Mouse (Mus musculus): Measurements from ENCODE around the gene Ocel1. TPM values are rescaled to one million over a fixed set of nuclear protein-coding genes. Genes with fewer than 3 reads are reported as not detected.

Ocel1 gene
- total and polyA plus RNA-seq, 3 experiments = 4.8 to 7.4 (median 7.1) TPM

GRCm38 (mm10) chr8:71366771-71367528, 4.1 kb upstream of the Ocel1 start, which contains the start of gene Use1:
Use1 (plus strand) TSS chr8:71366848.
- H3K36me3 ChIP-seq (replicated peaks in 1 of 2; ENCODE audit: control insufficient read depth in 1 of 2, insufficient read depth in 1 of 2, low read length in 1 of 2) = peaks cover 11 to 25% of the 10 kb centered on the region in 2 experiments
- H3K4me2 ChIP-seq (ENCODE audit: insufficient read depth, low read depth, poor library complexity, severe bottlenecking) = peak within 1 kb of the TSS; percentile 80
- in situ Hi-C loops (cut with MboI; ENCODE audit: low pct_ligation_motif_present, low pct_unique_long_range_greater_than_20kb, low sequenced_read_pairs) (no loop called here), dilution Hi-C loops (cut with MboI; ENCODE audit: extremely low pct_ligation_motif_present, extremely low pct_unique_long_range_greater_than_20kb, low sequenced_read_pairs) (no loop called here)
- H3K27me3 ChIP-seq (replicated peaks) = no peaks in the 10 kb centered on the region
- peaks cover 15 to 35% of the 10 kb centered on the region in 2 experiments for H3K4me1 ChIP-seq (ENCODE audit: control insufficient read depth in 1 of 2, insufficient read depth in 2 of 2)
- H3K79me2 ChIP-seq (replicated peaks; ENCODE audit: control insufficient read depth, extremely low read depth, insufficient read depth, poor library complexity, severe bottlenecking) = no peaks in the 10 kb centered on the region
- H3K9me3 ChIP-seq (replicated peaks; ENCODE audit: low read length) = no peaks in the 10 kb centered on the region
- H3K27ac ChIP-seq (ENCODE audit: insufficient read depth, low read depth) = peak within 1 kb of the TSS; percentile 88
- TF ChIP-seq POLR2A (IDR thresholded peaks at IDR 0.05; ENCODE audit: low read depth, low read length) = peak; percentile 64
- peak; percentile 96 for TF ChIP-seq MYC (IDR thresholded peaks at IDR 0.05; ENCODE audit: low read depth, low read length)
- no peak for TF ChIP-seq PAX5 (IDR thresholded peaks at IDR 0.05; ENCODE audit: low read length)
- TF ChIP-seq MAFK (IDR thresholded peaks at IDR 0.05; ENCODE audit: insufficient replicate concordance, low read length) = no peak
- peak; percentile 58; the same call in 1 of the 2 replicates for TF ChIP-seq CHD2 (IDR thresholded peaks at IDR 0.05; ENCODE audit: low read length)
- no peak; the same call in 1 of the 2 replicates for TF ChIP-seq ZMIZ1 (IDR thresholded peaks at IDR 0.05; ENCODE audit: low read depth, low read length)
- TF ChIP-seq GABPA (IDR thresholded peaks at IDR 0.05; ENCODE audit: insufficient replicate concordance, low read depth, low read length) = no peak; the same call in 1 of the 2 replicates
- TF ChIP-seq ELF1 (IDR thresholded peaks at IDR 0.05; ENCODE audit: low read depth, low read length) = peak; percentile 99
- peak; percentile 64; the same call in 1 of the 2 replicates for TF ChIP-seq E2F4 (IDR thresholded peaks at IDR 0.05; ENCODE audit: insufficient replicate concordance, low read depth, low read length)
- TF ChIP-seq KAT2A (IDR thresholded peaks at IDR 0.05; ENCODE audit: insufficient replicate concordance, low read length) = peak; percentile 89; the same call in 1 of the 2 replicates
- no peak for TF ChIP-seq EP300 (IDR thresholded peaks at IDR 0.05; ENCODE audit: low read length)
- peak; percentile 72 for TF ChIP-seq NRF1 (IDR thresholded peaks at IDR 0.05; ENCODE audit: low read depth, low read length)
- TF ChIP-seq JUN (IDR thresholded peaks at IDR 0.05; ENCODE audit: insufficient read depth, low read depth, low read length) = no peak
- TF ChIP-seq NELFE (IDR thresholded peaks at IDR 0.05; ENCODE audit: low read depth, low read length) = peak; percentile 63; the same call in 1 of the 2 replicates
- no peak for TF ChIP-seq ZNF384 (IDR thresholded peaks at IDR 0.05; ENCODE audit: low read depth, low read length)
- no peak for TF ChIP-seq JUND (conservative IDR thresholded peaks at IDR 0.05; ENCODE audit: low read depth, low read length)
- TF ChIP-seq USF2 (conservative IDR thresholded peaks at IDR 0.05; ENCODE audit: low read depth, low read length) = no peak
- TF ChIP-seq MEF2A (IDR thresholded peaks at IDR 0.05; ENCODE audit: borderline replicate concordance, low read depth, low read length) = peak; percentile 7; the same call in 1 of the 2 replicates
- TF ChIP-seq ZC3H11A (IDR thresholded peaks at IDR 0.05; ENCODE audit: low read depth, low read length) = no peak
- TF ChIP-seq SMC3 (IDR thresholded peaks at IDR 0.05; ENCODE audit: low read depth, low read length) = no peak
- no peak for TF ChIP-seq UBTF (IDR thresholded peaks at IDR 0.05; ENCODE audit: low read depth, low read length)
- peak; percentile 71 for TF ChIP-seq TBP (conservative IDR thresholded peaks at IDR 0.05; ENCODE audit: low read depth, low read length)
- peak; percentile 93 for TF ChIP-seq HCFC1 (IDR thresholded peaks at IDR 0.05; ENCODE audit: low read depth, low read length)
- TF ChIP-seq USF1 (IDR thresholded peaks at IDR 0.05; ENCODE audit: low read depth, low read length) = no peak
- peak; percentile 32 for TF ChIP-seq ETS1 (conservative IDR thresholded peaks at IDR 0.05; ENCODE audit: low read depth, low read length)
- TF ChIP-seq IRF4 (IDR thresholded peaks at IDR 0.05; ENCODE audit: low read depth, low read length) = no peak
- peak; percentile 40; the same call in 1 of the 2 replicates for TF ChIP-seq MAZ (IDR thresholded peaks at IDR 0.05; ENCODE audit: low read depth, low read length)
- peak; percentile 74; the same call in 1 of the 2 replicates for TF ChIP-seq POLR2AphosphoS2 (IDR thresholded peaks at IDR 0.05; ENCODE audit: low read depth, low read length)
- no peak for TF ChIP-seq CHD1 (IDR thresholded peaks at IDR 0.05; ENCODE audit: low read depth, low read length)
- peak; percentile 94 for TF ChIP-seq BHLHE40 (IDR thresholded peaks at IDR 0.05; ENCODE audit: low read depth, low read length)
- peak; percentile 95 for TF ChIP-seq MAX (IDR thresholded peaks at IDR 0.05; ENCODE audit: low read length)
- TF ChIP-seq TCF12 (IDR thresholded peaks at IDR 0.05; ENCODE audit: low read depth, low read length) = peak; percentile 81
- TF ChIP-seq ZKSCAN1 (IDR thresholded peaks at IDR 0.05; ENCODE audit: borderline replicate concordance, low read depth, low read length) = no peak
- no peak for TF ChIP-seq CTCF (conservative IDR thresholded peaks at IDR 0.05 in 1 of 2, IDR thresholded peaks at IDR 0.05 in 1 of 2; ENCODE audit: low read depth in 2 of 2, low read length in 2 of 2)
- peak; percentile 89 for TF ChIP-seq SIN3A (IDR thresholded peaks at IDR 0.05; ENCODE audit: low read length)
- TF ChIP-seq MXI1 (IDR thresholded peaks at IDR 0.05; ENCODE audit: low read depth, low read length) = peak; percentile 97
- no peak for TF ChIP-seq RAD21 (IDR thresholded peaks at IDR 0.05; ENCODE audit: low read depth, low read length)
- TF ChIP-seq RCOR1 (conservative IDR thresholded peaks at IDR 0.05; ENCODE audit: low read depth, low read length) = no peak
- peak; percentile 97 for DNase-seq (ENCODE audit: extremely low read depth)
- H3K4me3 ChIP-seq (replicated peaks in 1 of 3; ENCODE audit: low read depth in 2 of 3, low read length in 2 of 3, poor library complexity in 1 of 3) = peak within 1 kb of the TSS; percentile 69 to 79 (median 74)
- peak within 1 kb of the TSS; percentile 79 for H3K9ac ChIP-seq (ENCODE audit: insufficient read depth, low read depth)
